Mouse (Mus musculus): Measurements from ENCODE around the gene Ppp1r12a.

DNA sequence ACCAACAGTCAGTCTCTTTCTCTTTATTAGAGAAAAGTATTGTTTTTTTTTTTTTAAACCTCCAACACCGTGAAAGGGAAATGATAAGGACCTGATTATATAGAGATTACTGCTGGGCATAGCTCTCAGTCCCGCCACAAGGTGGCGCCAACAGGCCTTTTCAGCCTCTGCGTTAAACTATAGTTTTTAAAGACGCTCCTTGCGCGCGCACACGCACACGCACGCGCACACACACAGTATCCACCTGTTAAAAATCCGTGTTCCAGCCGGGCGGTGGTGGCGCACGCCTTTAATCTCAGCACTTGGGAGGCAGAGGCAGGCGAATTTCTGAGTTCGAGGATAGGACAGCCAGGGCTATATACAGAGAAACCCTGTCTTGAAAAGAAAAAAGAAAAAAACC, 138.8 kb downstream of the Ppp1r12a start:
- TF ChIP-seq HCFC1 (IDR thresholded peaks at IDR 0.05; ENCODE audit: borderline replicate concordance, insufficient read depth, low read length) (no peak), ZC3H11A (IDR thresholded peaks at IDR 0.05; ENCODE audit: borderline replicate concordance, low read depth, low read length) (peak; percentile 82; the same call in 1 of the 2 replicates), ZNF384 (IDR thresholded peaks at IDR 0.05; ENCODE audit: low read depth, low read length) (no peak; the same call in 1 of the 2 replicates), MAFK (IDR thresholded peaks at IDR 0.05; ENCODE audit: insufficient read depth, low read depth, low read length) (no peak), CHD2 (IDR thresholded peaks at IDR 0.05; ENCODE audit: low read depth, low read length) (no peak)
